Mouse (Mus musculus) heart, postnatal 0 days (tissue): ENCODE measurements at regions not wholly inside any gene's neighbourhood (a gene's known extent, or its start where the extent isn't known, plus 50 kb on each side); places are given as distances from the start of the nearest gene placed in this dataset.

Source experiments
- ATAC-seq: fragments of 200-750 bp; cut with Nextera tagmentation; 2 replicates; pipeline ENCODE4 v1.8.0; 2017; ENCODE audit warnings: low read depth, moderate number of reproducible peaks, moderate library complexity; ENCODE audit not compliant: insufficient read depth
- DNase-seq: peaks from one replicate; pipeline ENCODE4 v3.0.0-alpha.2; 2016; ENCODE audit warnings: low spot score
- H3K27ac ChIP-seq: fragments of 300-500 bp; sonication (generic); 2 replicates; pipeline ENCODE4 v1.5.1; 2014; ENCODE audit warnings: low read depth, mild to moderate bottlenecking
- H3K27me3 ChIP-seq: fragments of 300-500 bp; sonication (generic); 2 replicates; pipeline ENCODE4 v1.6.1; 2014; ENCODE audit warnings: low read length, mixed read lengths; ENCODE audit not compliant: control insufficient read depth, insufficient read depth
- H3K36me3 ChIP-seq: fragments of 300-500 bp; sonication (generic); replicated peaks from 2 replicates; pipeline ENCODE4 v1.6.1; 2014; ENCODE audit warnings: low read length, mixed read lengths; ENCODE audit not compliant: control insufficient read depth, insufficient read depth
- H3K4me1 ChIP-seq: fragments of 300-500 bp; sonication (generic); 2 replicates; pipeline ENCODE4 v1.6.1; 2014; ENCODE audit warnings: antibody characterized with exemption; ENCODE audit not compliant: control insufficient read depth, insufficient read depth
- H3K4me2 ChIP-seq: fragments of 300-500 bp; sonication (generic); 2 replicates; pipeline ENCODE4 v1.6.1; 2014; ENCODE audit warnings: low read depth, mild to moderate bottlenecking, low read length, moderate library complexity
- H3K4me3 ChIP-seq: fragments of 300-500 bp; sonication (generic); 2 replicates; pipeline ENCODE4 v1.5.1; 2014; ENCODE audit warnings: low read depth, low read length
- H3K9ac ChIP-seq: fragments of 300-500 bp; sonication (generic); replicated peaks from 2 replicates; pipeline ENCODE4 v1.6.1; 2014; ENCODE audit warnings: low read depth, low read length, mixed read lengths
- H3K9me3 ChIP-seq: fragments of 300-500 bp; sonication (generic); replicated peaks from 2 replicates; pipeline ENCODE4 v1.6.1; 2016; ENCODE audit warnings: low read length; ENCODE audit not compliant: control insufficient read depth
- CTCF ChIP-seq: IDR thresholded peaks from 2 replicates; pipeline ENCODE4 v1.5.1; 2016; ENCODE audit warnings: antibody characterized with exemption, control low read depth, low read depth
- EP300 ChIP-seq: IDR thresholded peaks from 2 replicates; pipeline ENCODE4 v1.6.1; 2016; ENCODE audit warnings: antibody characterized with exemption, low read depth
- WGBS: fragments of 180-500 bp; shearing (Covaris S2); extraction: QIAGEN DNeasy Blood & Tissue Kit; methylation state at CpG from one replicate; pipeline ENCODE4 v1.1.7; 2014; 5-methylcytosine and 5-hydroxymethylcytosine counted together

GRCm38 (mm10) chr5:129354877-129355276, 146.1 kb upstream of the Sfswap start:
- H3K9me3 ChIP-seq = no peaks in the 10 kb centered on the region
- no peak overlapping the region for H3K4me3 ChIP-seq
- no peak overlapping the region for H3K4me2 ChIP-seq
- H3K9ac ChIP-seq = no peak overlapping the region
- no peak overlapping the region for H3K27ac ChIP-seq
- WGBS = 80% methylated on average over 5 of the region's 5 CpGs
- no peaks in the 10 kb centered on the region for H3K4me1 ChIP-seq
- ATAC-seq = no peak
- TF ChIP-seq EP300 (no peak), CTCF (no peak)
- H3K27me3 ChIP-seq = no peaks in the 10 kb centered on the region
- no peak for DNase-seq
- no peaks in the 10 kb centered on the region for H3K36me3 ChIP-seq

GRCm38 (mm10) chr5:129361527-129361926, 139.5 kb upstream of the Sfswap start:
- no peak for TF ChIP-seq EP300
- TF ChIP-seq CTCF = no peak
- Histone ChIP-seq H3K4me2 (no peak overlapping the region), H3K27ac (no peak overlapping the region), H3K27me3 (no peaks in the 10 kb centered on the region), H3K9ac (no peak overlapping the region), H3K36me3 (no peaks in the 10 kb centered on the region), H3K9me3 (no peaks in the 10 kb centered on the region), H3K4me1 (no peaks in the 10 kb centered on the region), H3K4me3 (no peak overlapping the region)
- no peak for DNase-seq
- 53% methylated on average over 2 of the region's 2 CpGs for WGBS
- no peak for ATAC-seq

- DNase-seq (no peak), ATAC-seq (no peak)
- no peaks in the 10 kb centered on the region for H3K4me1 ChIP-seq
- 73% methylated on average over 10 of the region's 10 CpGs for WGBS
- no peak overlapping the region for H3K27ac ChIP-seq
- no peak overlapping the region for H3K4me2 ChIP-seq
- H3K36me3 ChIP-seq = no peaks in the 10 kb centered on the region
- TF ChIP-seq CTCF = no peak
- no peak for TF ChIP-seq EP300
- no peaks in the 10 kb centered on the region for H3K9me3 ChIP-seq
- H3K4me3 ChIP-seq = no peak overlapping the region
- no peaks in the 10 kb centered on the region for H3K27me3 ChIP-seq
- H3K9ac ChIP-seq = no peak overlapping the region
These were observed 137.8 kb upstream of the Sfswap start for GRCm38 (mm10) chr5:129363189-129363588.

GRCm38 (mm10) chr5:129365026-129365425, 136.0 kb upstream of the Sfswap start:
- Histone ChIP-seq H3K27me3 (no peaks in the 10 kb centered on the region), H3K4me3 (no peak overlapping the region), H3K4me2 (no peak overlapping the region), H3K36me3 (no peaks in the 10 kb centered on the region), H3K9me3 (no peaks in the 10 kb centered on the region), H3K4me1 (no peaks in the 10 kb centered on the region), H3K9ac (no peak overlapping the region), H3K27ac (no peak overlapping the region)
- DNase-seq = no peak
- no peak for ATAC-seq
- 74% methylated on average over 8 of the region's 8 CpGs for WGBS
- TF ChIP-seq CTCF (no peak), EP300 (no peak)

GRCm38 (mm10) chr5:129367266-129367665, 133.8 kb upstream of the Sfswap start:
- ATAC-seq (no peak), DNase-seq (no peak)
- Histone ChIP-seq H3K27me3 (no peaks in the 10 kb centered on the region), H3K4me1 (no peaks in the 10 kb centered on the region), H3K4me3 (no peak overlapping the region), H3K4me2 (no peak overlapping the region), H3K9ac (no peak overlapping the region), H3K9me3 (no peaks in the 10 kb centered on the region), H3K36me3 (no peaks in the 10 kb centered on the region), H3K27ac (no peak overlapping the region)
- TF ChIP-seq CTCF (no peak), EP300 (no peak)
- WGBS = 66% methylated on average over 13 of the region's 13 CpGs

GRCm38 (mm10) chr5:129380861-129381260, 120.2 kb upstream of the Sfswap start:
- Histone ChIP-seq H3K9me3 (peaks cover 13% of the 10 kb centered on the region; the same call in 1 of the 2 replicates), H3K4me1 (no peaks in the 10 kb centered on the region), H3K4me3 (no peak overlapping the region), H3K9ac (no peak overlapping the region), H3K27me3 (0 out of 2 replicates have a peak, but pooled peaks cover 3% of the 10 kb centered on the region), H3K4me2 (no peak overlapping the region), H3K36me3 (no peaks in the 10 kb centered on the region), H3K27ac (no peak overlapping the region)
- WGBS = 87% methylated on average over 7 of the region's 7 CpGs
- TF ChIP-seq EP300 (no peak), CTCF (no peak)
- no peak for ATAC-seq
- no peak for DNase-seq
